Mouse (Mus musculus): ENCODE measurements around the gene Arpc2. TPM values are rescaled to one million over a fixed set of nuclear protein-coding genes. Genes with fewer than 3 reads are reported as not detected.

The Arpc2 gene
- polyA plus RNA-seq, 1 experiment: 281 TPM

DNA sequence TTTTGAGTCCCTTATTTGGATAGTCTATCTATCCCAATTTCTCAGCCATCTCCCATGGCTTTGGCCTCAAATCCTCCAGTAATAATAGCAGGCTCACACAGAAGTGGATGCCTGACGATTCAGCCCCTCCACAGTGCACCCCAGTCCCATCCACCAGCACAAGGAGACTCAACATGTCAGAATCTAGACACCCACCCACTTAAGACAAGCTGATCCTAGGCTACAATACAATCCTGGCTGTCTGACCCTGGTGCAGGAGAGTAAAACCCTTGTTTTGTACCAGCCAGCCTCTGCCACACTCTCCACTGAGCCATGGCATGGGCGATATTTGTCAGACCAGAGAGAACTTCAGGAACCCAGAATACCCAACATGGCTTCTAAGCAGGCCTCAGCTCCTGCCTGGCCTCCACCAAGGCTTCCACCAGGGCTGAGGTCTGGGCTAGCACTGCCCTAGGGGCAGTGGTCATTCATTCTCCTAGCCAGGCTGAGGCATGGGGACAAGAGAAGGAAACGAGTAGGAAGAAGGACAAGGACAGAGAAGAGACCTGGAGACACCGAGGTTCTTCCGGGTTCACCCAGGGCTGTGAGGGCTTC lies 62.4 kb downstream of the Arpc2 start:
- Histone ChIP-seq H3K27me3 (ENCODE audit: control insufficient read depth, insufficient read depth, insufficient read length) (no peaks in the 10 kb centered on the region), H3K36me3 (ENCODE audit: control insufficient read depth, insufficient read depth) (peaks cover 12% of the 10 kb centered on the region), H3ac (ENCODE audit: control insufficient read depth, insufficient read length, low read depth) (no peak overlapping the region), H3K79me3 (ENCODE audit: low read depth) (peaks cover 60% of the 10 kb centered on the region), H3K4me3 (ENCODE audit: insufficient read depth, poor library complexity, severe bottlenecking) (no peak overlapping the region), H3K79me2 (ENCODE audit: control insufficient read depth, insufficient read depth) (peaks cover 95% of the 10 kb centered on the region)
- TF ChIP-seq MAX (IDR thresholded peaks at IDR 0.05) (no peak), CTCF (IDR thresholded peaks at IDR 0.05; ENCODE audit: control insufficient read depth, insufficient read depth, insufficient read length) (no peak), MYOG (IDR thresholded peaks at IDR 0.05; ENCODE audit: control insufficient read depth, extremely low read depth, insufficient read length) (no peak), FOSL1 (IDR thresholded peaks at IDR 0.05; ENCODE audit: insufficient read depth, low read length, poor library complexity, severe bottlenecking) (no peak), CEBPB (IDR thresholded peaks at IDR 0.05; ENCODE audit: low read depth) (no peak), MYOD1 (IDR thresholded peaks at IDR 0.05; ENCODE audit: control insufficient read depth, insufficient read length, low read depth) (no peak), USF1 (IDR thresholded peaks at IDR 0.05; ENCODE audit: low read depth) (no peak)

DNA sequence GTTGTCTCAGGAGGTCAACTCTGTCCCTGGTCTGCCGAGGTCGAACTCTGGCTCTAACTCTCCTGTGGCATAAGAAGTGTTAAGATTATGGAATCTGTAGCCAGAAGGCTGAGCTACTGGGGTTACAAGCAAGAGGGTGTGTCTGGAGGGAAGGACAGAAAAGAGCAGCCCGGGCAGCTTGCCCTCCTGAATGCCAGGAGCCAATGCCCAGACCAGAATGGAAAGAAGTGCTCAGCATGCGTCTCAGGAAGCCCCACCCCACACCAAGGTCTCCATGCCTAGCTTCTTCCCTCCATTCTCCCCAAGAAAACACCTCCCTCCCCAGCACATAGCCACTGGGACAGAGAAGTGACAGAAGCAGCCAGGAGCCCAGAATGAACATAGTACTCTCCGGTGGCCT lies 63.1 kb downstream of the Arpc2 start:
- TF ChIP-seq FOSL1 (IDR thresholded peaks at IDR 0.05; ENCODE audit: insufficient read depth, low read length, poor library complexity, severe bottlenecking): no peak
- TF ChIP-seq CEBPB (IDR thresholded peaks at IDR 0.05; ENCODE audit: low read depth): no peak
- TF ChIP-seq CTCF (IDR thresholded peaks at IDR 0.05; ENCODE audit: control insufficient read depth, insufficient read depth, insufficient read length): no peak
- no peak for TF ChIP-seq MAX (IDR thresholded peaks at IDR 0.05)
- TF ChIP-seq MYOD1 (IDR thresholded peaks at IDR 0.05; ENCODE audit: control insufficient read depth, insufficient read length, low read depth): no peak
- no peak for TF ChIP-seq USF1 (IDR thresholded peaks at IDR 0.05; ENCODE audit: low read depth)
- peaks cover 5% of the 10 kb centered on the region for H3K36me3 ChIP-seq (ENCODE audit: control insufficient read depth, insufficient read depth)
- no peak overlapping the region for H3K4me3 ChIP-seq (ENCODE audit: insufficient read depth, poor library complexity, severe bottlenecking)

DNA sequence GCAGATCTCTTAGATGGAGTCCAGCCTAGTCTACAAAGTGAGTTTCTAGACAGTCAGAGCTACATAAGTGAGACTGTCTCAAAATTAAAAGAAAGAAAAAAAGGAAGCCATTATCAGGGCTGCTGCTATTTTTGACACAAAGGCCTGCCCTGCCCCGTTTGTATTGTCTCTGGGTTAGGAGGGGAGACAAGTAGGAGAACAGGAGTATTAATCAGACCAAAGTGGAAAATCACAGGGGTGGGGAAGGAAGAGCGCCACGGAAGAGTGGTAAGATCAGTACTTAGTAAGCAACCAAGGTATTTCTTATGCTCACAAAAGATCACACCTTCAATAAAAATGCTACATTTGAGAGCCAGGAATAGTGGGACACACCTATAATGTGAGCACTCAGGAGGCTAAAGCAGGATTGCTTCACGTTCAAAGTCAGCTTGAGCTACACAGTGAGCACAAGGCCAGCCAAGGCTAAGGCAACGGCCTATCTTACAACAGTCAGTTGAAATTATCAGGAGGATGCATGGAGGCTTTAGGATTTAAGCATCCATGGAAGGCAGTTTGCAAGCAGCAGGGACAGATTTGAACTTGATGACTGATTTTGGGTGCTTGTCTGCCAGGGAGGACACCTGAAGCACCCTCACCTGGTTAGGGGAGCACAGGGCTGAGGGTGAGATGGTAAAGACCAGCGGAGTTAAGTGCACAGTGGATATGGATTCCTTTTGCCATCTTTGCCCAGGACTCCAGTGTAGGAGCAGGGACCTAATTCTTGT lies 64.6 kb downstream of the Arpc2 start:
- TF ChIP-seq USF1 (IDR thresholded peaks at IDR 0.05; ENCODE audit: low read depth): no peak
- no peak for TF ChIP-seq MYOD1 (IDR thresholded peaks at IDR 0.05; ENCODE audit: control insufficient read depth, insufficient read length, low read depth)
- TF ChIP-seq MAX (IDR thresholded peaks at IDR 0.05): no peak
- no peak for TF ChIP-seq CEBPB (IDR thresholded peaks at IDR 0.05; ENCODE audit: low read depth)
- no peak for TF ChIP-seq CTCF (IDR thresholded peaks at IDR 0.05; ENCODE audit: control insufficient read depth, insufficient read depth, insufficient read length)
- no peak for TF ChIP-seq FOSL1 (IDR thresholded peaks at IDR 0.05; ENCODE audit: insufficient read depth, low read length, poor library complexity, severe bottlenecking)
- no peak for TF ChIP-seq MYOG (IDR thresholded peaks at IDR 0.05; ENCODE audit: control insufficient read depth, extremely low read depth, insufficient read length)
- H3K36me3 ChIP-seq (ENCODE audit: control insufficient read depth, insufficient read depth): no peaks in the 10 kb centered on the region
- H3ac ChIP-seq (ENCODE audit: control insufficient read depth, insufficient read length, low read depth): no peak overlapping the region
- H3K79me2 ChIP-seq (ENCODE audit: control insufficient read depth, insufficient read depth): peaks cover 80% of the 10 kb centered on the region
- peaks cover 51% of the 10 kb centered on the region for H3K79me3 ChIP-seq (ENCODE audit: low read depth)
- H3K27me3 ChIP-seq (ENCODE audit: control insufficient read depth, insufficient read depth, insufficient read length): no peaks in the 10 kb centered on the region
- H3K4me3 ChIP-seq (ENCODE audit: insufficient read depth, poor library complexity, severe bottlenecking): no peak overlapping the region

More for the DNA sequence above, 63.1 kb downstream of the Arpc2 start:
- no peak overlapping the region for H3ac ChIP-seq (ENCODE audit: control insufficient read depth, insufficient read length, low read depth)
- H3K79me2 ChIP-seq (ENCODE audit: control insufficient read depth, insufficient read depth): peaks cover 95% of the 10 kb centered on the region
- peaks cover 58% of the 10 kb centered on the region for H3K79me3 ChIP-seq (ENCODE audit: low read depth)
- H3K27me3 ChIP-seq (ENCODE audit: control insufficient read depth, insufficient read depth, insufficient read length): no peaks in the 10 kb centered on the region

DNA sequence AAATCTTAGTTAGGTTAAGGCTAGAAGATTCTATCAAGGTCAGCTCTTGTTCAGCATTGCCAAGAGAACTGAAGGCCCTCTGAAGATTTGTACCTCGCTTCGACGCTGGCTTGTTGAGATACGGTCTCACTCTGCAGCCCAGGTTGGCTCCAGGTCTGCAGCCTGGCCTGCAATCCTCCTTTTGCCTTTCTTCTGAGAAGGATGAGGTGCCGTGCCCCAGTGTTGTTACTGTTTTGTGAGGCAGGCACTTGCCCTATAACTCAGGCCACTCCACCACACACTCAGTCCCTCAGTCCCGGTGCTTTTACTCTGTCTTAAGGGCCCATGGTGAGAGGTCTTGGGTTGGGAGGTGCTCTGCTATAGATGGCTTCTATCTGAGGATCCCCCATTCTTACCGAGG lies 66.3 kb downstream of the Arpc2 start:
- H3K27me3 ChIP-seq (ENCODE audit: control insufficient read depth, insufficient read depth, insufficient read length): no peaks in the 10 kb centered on the region
- H3ac ChIP-seq (ENCODE audit: control insufficient read depth, insufficient read length, low read depth): no peak overlapping the region
- peaks cover 51% of the 10 kb centered on the region for H3K79me3 ChIP-seq (ENCODE audit: low read depth)
- TF ChIP-seq MAX (IDR thresholded peaks at IDR 0.05): no peak
- no peak for TF ChIP-seq CEBPB (IDR thresholded peaks at IDR 0.05; ENCODE audit: low read depth)
- TF ChIP-seq MYOD1 (IDR thresholded peaks at IDR 0.05; ENCODE audit: control insufficient read depth, insufficient read length, low read depth): no peak
- TF ChIP-seq USF1 (IDR thresholded peaks at IDR 0.05; ENCODE audit: low read depth): no peak
- TF ChIP-seq MYOG (IDR thresholded peaks at IDR 0.05; ENCODE audit: control insufficient read depth, extremely low read depth, insufficient read length): no peak
- H3K36me3 ChIP-seq (ENCODE audit: control insufficient read depth, insufficient read depth): no peaks in the 10 kb centered on the region
- H3K79me2 ChIP-seq (ENCODE audit: control insufficient read depth, insufficient read depth): peaks cover 68% of the 10 kb centered on the region
- no peak overlapping the region for H3K4me3 ChIP-seq (ENCODE audit: insufficient read depth, poor library complexity, severe bottlenecking)

DNA sequence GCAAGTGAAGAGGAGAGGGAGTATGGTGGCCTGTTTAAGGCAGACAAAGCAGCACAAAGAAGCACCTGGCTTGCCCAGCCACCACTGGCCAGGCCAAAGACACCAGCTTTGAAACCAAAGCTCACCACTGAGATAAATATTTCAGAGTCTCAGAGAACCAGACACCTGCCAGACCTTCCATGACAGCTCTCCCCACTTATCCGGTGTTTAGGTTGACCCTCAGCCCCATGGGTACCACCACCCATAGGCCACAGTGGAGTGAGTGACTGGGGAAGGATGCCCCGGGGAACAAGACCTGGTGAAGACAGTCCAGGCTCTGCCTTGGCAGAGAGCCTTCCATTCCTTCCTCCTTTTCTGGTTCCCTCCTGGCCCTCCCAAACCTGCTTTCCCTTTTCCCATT lies 67.0 kb downstream of the Arpc2 start:
- peaks cover 62% of the 10 kb centered on the region for H3K79me2 ChIP-seq (ENCODE audit: control insufficient read depth, insufficient read depth)
- no peak for TF ChIP-seq USF1 (IDR thresholded peaks at IDR 0.05; ENCODE audit: low read depth)
- TF ChIP-seq CTCF (IDR thresholded peaks at IDR 0.05; ENCODE audit: control insufficient read depth, insufficient read depth, insufficient read length): no peak
- no peak for TF ChIP-seq MYOG (IDR thresholded peaks at IDR 0.05; ENCODE audit: control insufficient read depth, extremely low read depth, insufficient read length)
- TF ChIP-seq MAX (IDR thresholded peaks at IDR 0.05): no peak
- no peak for TF ChIP-seq CEBPB (IDR thresholded peaks at IDR 0.05; ENCODE audit: low read depth)
- no peak for TF ChIP-seq MYOD1 (IDR thresholded peaks at IDR 0.05; ENCODE audit: control insufficient read depth, insufficient read length, low read depth)
- no peak for TF ChIP-seq FOSL1 (IDR thresholded peaks at IDR 0.05; ENCODE audit: insufficient read depth, low read length, poor library complexity, severe bottlenecking)
- peaks cover 49% of the 10 kb centered on the region for H3K79me3 ChIP-seq (ENCODE audit: low read depth)
- H3K27me3 ChIP-seq (ENCODE audit: control insufficient read depth, insufficient read depth, insufficient read length): no peaks in the 10 kb centered on the region
- H3ac ChIP-seq (ENCODE audit: control insufficient read depth, insufficient read length, low read depth): peak overlapping the region; percentile 40
- H3K36me3 ChIP-seq (ENCODE audit: control insufficient read depth, insufficient read depth): no peaks in the 10 kb centered on the region
- H3K4me3 ChIP-seq (ENCODE audit: insufficient read depth, poor library complexity, severe bottlenecking): no peak overlapping the region
